Mouse (Mus musculus) brain, adult 10 weeks (tissue): ENCODE measurements around the gene Olfr768. TPM values are rescaled to one million over a fixed set of nuclear protein-coding genes. Genes with fewer than 3 reads are reported as not detected.

ENCODE experiments used
- polyA plus RNA-seq: library from polyadenylated mRNA; stranded (reverse); fragments of 350-450 nt; fragmentation: Illumina TruSeq; extraction: RNeasy Lipid Tissue Mini Kit (QIAGEN cat#74804); gene quantifications from one replicate; pipeline ENCODE4 v1.2.3, GENCODE M21; 2015; ENCODE audit warnings: low read depth, low replicate concordance

Gene Olfr768
- polyA plus RNA-seq: not detected

DNA sequence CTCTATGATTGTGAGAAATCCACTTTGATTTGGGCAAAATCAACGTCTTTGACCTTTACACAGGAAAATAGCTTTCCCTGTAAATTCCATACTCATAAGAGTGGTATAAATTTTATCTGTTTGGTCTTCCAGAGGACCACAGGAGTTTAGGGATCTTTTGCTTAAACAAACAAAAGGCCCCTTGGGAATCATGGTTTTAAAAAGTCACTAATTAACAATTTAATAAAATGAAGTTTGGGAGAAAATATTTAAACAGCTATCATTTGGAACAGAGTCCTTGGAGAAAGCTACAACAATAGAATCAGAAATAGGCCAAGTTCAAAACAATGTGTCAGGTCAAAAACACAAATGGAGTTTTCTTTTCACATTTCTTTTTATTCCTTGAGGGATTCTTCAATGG, at the start of gene Olfr768:
TSS of gene Olfr768 (minus strand) at position 101 of the 400 bp plus-strand sequence.

DNA sequence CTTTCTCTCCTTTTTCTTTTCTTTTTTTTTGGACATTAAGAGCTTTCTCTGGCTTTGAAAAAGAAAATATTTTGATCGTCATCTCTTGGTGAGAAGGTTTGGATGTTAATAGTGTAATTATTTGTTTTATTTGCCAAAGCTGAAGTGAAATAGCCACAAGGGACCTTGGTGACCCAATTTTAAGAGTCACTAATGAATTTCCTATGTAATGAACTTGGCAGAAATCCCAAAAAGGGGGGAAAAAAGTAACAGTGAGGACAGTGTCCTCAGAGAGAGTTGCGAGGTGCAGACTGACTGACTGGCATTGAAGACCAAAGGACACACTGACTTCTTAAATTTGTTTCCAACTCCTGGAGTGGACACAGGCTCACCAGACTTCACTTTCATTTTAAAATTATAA, 39.7 kb upstream of the Olfr768 start, which contains the start of gene Olfr770:
TSS of gene Olfr770 (minus strand) at position 101 of the 400 bp plus-strand sequence.

DNA sequence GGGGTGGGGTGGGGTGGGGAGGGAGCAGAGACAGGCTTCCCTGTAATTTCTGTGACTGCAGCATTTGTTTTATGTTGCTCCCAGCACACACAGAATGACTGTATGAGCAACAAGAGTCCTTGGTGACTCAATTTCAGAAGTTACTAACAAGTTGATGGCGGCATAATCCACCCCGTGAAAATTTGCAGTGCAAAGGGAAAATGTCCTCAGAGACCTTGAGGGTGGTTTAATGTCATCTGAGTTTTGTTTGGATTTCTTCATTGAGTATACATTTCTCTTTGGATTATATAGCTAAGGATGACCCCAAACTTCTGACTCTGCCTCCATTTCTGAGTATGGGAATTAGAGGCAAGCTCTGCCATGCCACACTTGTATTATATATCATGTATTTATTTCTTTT, 18.6 kb upstream of the Olfr768 start, which contains the start of gene Olfr769:
TSS of gene Olfr769 (minus strand) at position 101 of the 400 bp plus-strand sequence.

DNA sequence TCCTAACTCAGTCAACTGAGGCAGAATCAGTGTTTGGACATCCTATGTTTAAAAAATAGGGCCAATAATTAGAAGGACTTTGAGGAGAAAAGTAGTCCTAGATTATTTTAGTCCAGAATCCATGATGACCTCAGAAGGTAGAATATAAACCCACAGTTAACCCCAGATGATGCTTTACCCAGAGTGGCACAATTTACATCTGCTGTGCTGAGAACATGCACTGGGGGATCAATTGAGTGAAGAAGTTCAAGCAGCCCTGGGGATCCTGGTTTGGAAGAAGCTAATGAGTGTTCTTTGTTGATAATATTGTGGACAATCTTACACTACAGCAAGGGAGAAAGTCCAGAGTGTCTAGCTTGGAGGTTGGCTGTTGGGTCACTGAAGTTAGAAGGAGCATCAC, 16.4 kb downstream of the Olfr768 start, which contains the start of gene Olfr767:
TSS of gene Olfr767 (minus strand) at position 101 of the 400 bp plus-strand sequence.

DNA sequence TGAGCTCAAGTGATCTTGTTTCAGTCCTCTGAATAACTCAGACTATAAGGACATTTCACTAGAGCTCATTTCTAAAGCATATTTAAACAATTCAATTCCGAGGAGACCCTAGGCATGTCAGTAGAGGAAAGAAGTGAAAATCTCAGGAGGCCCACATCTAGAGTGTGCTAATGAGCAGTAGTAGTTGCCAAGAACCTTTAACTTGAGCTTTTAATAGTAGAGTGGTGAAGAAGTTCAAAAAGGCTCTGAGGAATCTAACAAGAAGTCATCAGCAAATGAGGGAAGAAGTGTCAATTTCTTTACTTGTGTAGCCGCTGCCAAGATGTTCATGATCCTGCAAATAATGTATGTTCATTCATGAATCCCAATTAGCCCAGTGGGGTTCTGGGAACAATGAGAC, 30.3 kb downstream of the Olfr768 start, which contains the start of gene Olfr766-ps1:
TSS of gene Olfr766-ps1 (minus strand) at position 101 of the 400 bp plus-strand sequence.

DNA sequence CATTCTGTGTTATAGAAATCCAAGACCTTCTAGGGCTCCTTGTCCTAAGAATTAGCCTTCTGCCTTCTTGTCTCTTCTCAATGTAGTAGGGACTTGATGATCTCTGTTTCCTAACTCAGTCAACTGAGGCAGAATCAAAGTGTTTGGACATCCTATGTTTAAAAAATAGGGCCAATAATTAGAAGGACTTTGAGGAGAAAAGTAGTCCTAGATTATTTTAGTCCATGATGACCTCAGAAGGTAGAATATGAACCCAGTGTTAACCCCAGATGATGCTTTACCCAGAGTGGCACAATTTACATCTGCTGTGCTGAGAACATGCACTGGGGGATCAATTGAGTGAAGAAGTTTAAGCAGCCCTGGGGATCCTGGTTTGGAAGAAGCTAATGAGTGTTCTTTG, 49.3 kb downstream of the Olfr768 start, which contains the start of gene Olfr765:
TSS of gene Olfr765 (minus strand) at position 101 of the 400 bp plus-strand sequence.

Other genes starting within 250 kb of the Olfr768 start
- 12.4 TPM for gene Gdf11, start 207.7 kb downstream of the Olfr768 start, polyA plus RNA-seq
- gene Cd63, start 198.4 kb downstream of the Olfr768 start, polyA plus RNA-seq: 142 TPM
- 12.8 TPM for gene Rdh5, start 176.5 kb downstream of the Olfr768 start, polyA plus RNA-seq
- 236 TPM for gene Bloc1s1, start 175.3 kb downstream of the Olfr768 start, polyA plus RNA-seq
- gene Itga7, start 165.6 kb downstream of the Olfr768 start, polyA plus RNA-seq: 14.0 TPM
- gene Mettl7b, start 138.4 kb downstream of the Olfr768 start, polyA plus RNA-seq: not detected
- not detected for gene Olfr9, start 109.9 kb downstream of the Olfr768 start, polyA plus RNA-seq
- not detected for gene Olfr763, start 88.6 kb downstream of the Olfr768 start, polyA plus RNA-seq
- gene Olfr764-ps1, start 59.5 kb downstream of the Olfr768 start, polyA plus RNA-seq: not detected
- not detected for gene Olfr765, start 49.4 kb downstream of the Olfr768 start, polyA plus RNA-seq
- not detected for gene Olfr766-ps1, start 30.4 kb downstream of the Olfr768 start, polyA plus RNA-seq
- not detected for gene Olfr767, start 16.5 kb downstream of the Olfr768 start, polyA plus RNA-seq
- not detected for gene Olfr769, start 18.5 kb upstream of the Olfr768 start, polyA plus RNA-seq
- not detected for gene Olfr770, start 39.6 kb upstream of the Olfr768 start, polyA plus RNA-seq
- gene Olfr771, start 65.4 kb upstream of the Olfr768 start, polyA plus RNA-seq: not detected
- not detected for gene Olfr772, start 78.5 kb upstream of the Olfr768 start, polyA plus RNA-seq
- gene Olfr773, start 88.0 kb upstream of the Olfr768 start, polyA plus RNA-seq: not detected
- not detected for gene Olfr774, start 136.8 kb upstream of the Olfr768 start, polyA plus RNA-seq
- not detected for gene Olfr775, start 149.0 kb upstream of the Olfr768 start, polyA plus RNA-seq
- gene Olfr776, start 159.8 kb upstream of the Olfr768 start, polyA plus RNA-seq: not detected
- gene Olfr777, start 172.1 kb upstream of the Olfr768 start, polyA plus RNA-seq: not detected
- gene Olfr780, start 218.7 kb upstream of the Olfr768 start, polyA plus RNA-seq: not detected
- gene Olfr781, start 229.5 kb upstream of the Olfr768 start, polyA plus RNA-seq: not detected
- gene Olfr782, start 249.5 kb upstream of the Olfr768 start, polyA plus RNA-seq: not detected